Mouse (Mus musculus): ENCODE measurements at regions not wholly inside any gene's neighbourhood (a gene's known extent, or its start where the extent isn't known, plus 50 kb on each side); places are given as distances from the start of the nearest gene placed in this dataset.

GRCm38 (mm10) chr13:40509290-40509689 is 148.0 kb upstream of the Ofcc1 start:
- no peak for DNase-seq (ENCODE audit: low spot score in 2 of 2)

GRCm38 (mm10) chr13:40480830-40481229 is 119.6 kb upstream of the Ofcc1 start:
- DNase-seq (ENCODE audit: low spot score in 2 of 2), result no peak

- DNase-seq (ENCODE audit: low spot score in 2 of 2), result no peak
Measured at GRCm38 (mm10) chr13:40472683-40473082, 111.4 kb upstream of the Ofcc1 start.

GRCm38 (mm10) chr13:40469162-40469561 is 107.9 kb upstream of the Ofcc1 start:
- no peak for DNase-seq (ENCODE audit: low spot score in 2 of 2)

GRCm38 (mm10) chr13:40453360-40453759 is 92.1 kb upstream of the Ofcc1 start:
- no peak for DNase-seq (ENCODE audit: low spot score in 2 of 2)

- no peak for DNase-seq (ENCODE audit: low spot score in 2 of 2)
Measured at GRCm38 (mm10) chr13:40429831-40430230, 68.6 kb upstream of the Ofcc1 start.

GRCm38 (mm10) chr13:40423051-40423450 is 61.8 kb upstream of the Ofcc1 start:
- no peak for DNase-seq (ENCODE audit: low spot score in 2 of 2)

- DNase-seq (ENCODE audit: low spot score in 2 of 2), result no peak
Measured at GRCm38 (mm10) chr13:40417856-40418255, 56.6 kb upstream of the Ofcc1 start.

- no peak for DNase-seq (ENCODE audit: low spot score in 2 of 2)
Measured at GRCm38 (mm10) chr13:40413074-40413473, 51.8 kb upstream of the Ofcc1 start.

All from gastrocnemius, adult 8-10 months (tissue).